Mouse (Mus musculus): ENCODE measurements around the gene Map2k6. TPM values are rescaled to one million over a fixed set of nuclear protein-coding genes. Genes with fewer than 3 reads are reported as not detected.
A peak's percentile ranks its signal among the peaks of the same experiment; 100 is the strongest.

Map2k6 gene
- total and polyA plus RNA-seq, 2 experiments from 2014 or later = 21.3 to 25.5 TPM

- TF ChIP-seq CTCF (IDR thresholded peaks at IDR 0.05; ENCODE audit: low read depth) = no peak
- no peaks in the 10 kb centered on the region for H3K4me1 ChIP-seq (ENCODE audit: insufficient read depth)
- H3K27ac ChIP-seq (ENCODE audit: low read depth, low read length) = no peak overlapping the region
- DNase-seq (no peak), ATAC-seq (no peak)
- H3K9me3 ChIP-seq (ENCODE audit: low read length) = no peaks in the 10 kb centered on the region
- no peaks in the 10 kb centered on the region for H3K36me3 ChIP-seq (ENCODE audit: insufficient read depth)
- no peak overlapping the region for H3K4me2 ChIP-seq (ENCODE audit: low read depth)
- no peak overlapping the region for H3K9ac ChIP-seq
- no peak overlapping the region for H3K4me3 ChIP-seq (ENCODE audit: low read depth, low read length)
- WGBS = 25% methylated on average over 15 of the region's 15 CpGs
- no peaks in the 10 kb centered on the region for H3K27me3 ChIP-seq (ENCODE audit: insufficient read depth, low read length)
Observed at GRCm38 (mm10) chr11:110369312-110370019, 29.5 kb upstream of the Map2k6 start.

- H3K27ac ChIP-seq (ENCODE audit: low read depth, low read length) = no peak overlapping the region
- 75% methylated on average over 8 of the region's 8 CpGs for WGBS
- ATAC-seq (no peak), DNase-seq (no peak)
- no peak overlapping the region for H3K4me2 ChIP-seq (ENCODE audit: low read depth)
- TF ChIP-seq CTCF (IDR thresholded peaks at IDR 0.05; ENCODE audit: low read depth) = no peak
- H3K4me3 ChIP-seq (ENCODE audit: low read depth, low read length) = no peak overlapping the region
- H3K9me3 ChIP-seq (ENCODE audit: low read length) = no peaks in the 10 kb centered on the region
- no peaks in the 10 kb centered on the region for H3K27me3 ChIP-seq (ENCODE audit: insufficient read depth, low read length)
- H3K36me3 ChIP-seq (ENCODE audit: insufficient read depth) = no peaks in the 10 kb centered on the region
- H3K9ac ChIP-seq = no peak overlapping the region
- no peaks in the 10 kb centered on the region for H3K4me1 ChIP-seq (ENCODE audit: insufficient read depth)
Observed at GRCm38 (mm10) chr11:110371827-110372226, 27.1 kb upstream of the Map2k6 start.

- H3K9ac ChIP-seq = no peak overlapping the region
- no peak overlapping the region for H3K4me3 ChIP-seq (ENCODE audit: low read depth, low read length)
- H3K4me2 ChIP-seq (ENCODE audit: low read depth) = no peak overlapping the region
- H3K36me3 ChIP-seq (ENCODE audit: insufficient read depth) = no peaks in the 10 kb centered on the region
- ATAC-seq = no peak
- DNase-seq = no peak
- no peak for TF ChIP-seq CTCF (IDR thresholded peaks at IDR 0.05; ENCODE audit: low read depth)
- H3K9me3 ChIP-seq (ENCODE audit: low read length) = no peaks in the 10 kb centered on the region
- 79% methylated on average over 15 of the region's 15 CpGs for WGBS
- no peaks in the 10 kb centered on the region for H3K27me3 ChIP-seq (ENCODE audit: insufficient read depth, low read length)
- no peaks in the 10 kb centered on the region for H3K4me1 ChIP-seq (ENCODE audit: insufficient read depth)
- no peak overlapping the region for H3K27ac ChIP-seq (ENCODE audit: low read depth, low read length)
Observed at GRCm38 (mm10) chr11:110372266-110372954, 26.5 kb upstream of the Map2k6 start.

GRCm38 (mm10) chr11:110374036-110374435 is 24.9 kb upstream of the Map2k6 start:
- Histone ChIP-seq H3K9ac (no peak overlapping the region), H3K36me3 (ENCODE audit: insufficient read depth) (no peaks in the 10 kb centered on the region), H3K9me3 (ENCODE audit: low read length) (no peaks in the 10 kb centered on the region), H3K27me3 (ENCODE audit: insufficient read depth, low read length) (no peaks in the 10 kb centered on the region), H3K4me3 (ENCODE audit: low read depth, low read length) (no peak overlapping the region), H3K4me1 (ENCODE audit: insufficient read depth) (no peaks in the 10 kb centered on the region), H3K4me2 (ENCODE audit: low read depth) (no peak overlapping the region), H3K27ac (ENCODE audit: low read depth, low read length) (no peak overlapping the region)
- no peak for TF ChIP-seq CTCF (IDR thresholded peaks at IDR 0.05; ENCODE audit: low read depth)
- 71% methylated on average over 9 of the region's 9 CpGs for whole genome bisulfite sequencing
- no peak for ATAC-seq
- DNase-seq = peak; percentile 17

- Histone ChIP-seq H3K4me2 (ENCODE audit: low read depth) (peak overlapping the region; percentile 51), H3K9me3 (ENCODE audit: low read length) (no peaks in the 10 kb centered on the region), H3K36me3 (ENCODE audit: insufficient read depth) (no peaks in the 10 kb centered on the region), H3K27ac (ENCODE audit: low read depth, low read length) (no peak overlapping the region), H3K9ac (peak overlapping the region; percentile 19; the same call in 1 of the 2 replicates), H3K4me3 (ENCODE audit: low read depth, low read length) (peak overlapping the region; percentile 24), H3K27me3 (ENCODE audit: insufficient read depth, low read length) (no peaks in the 10 kb centered on the region), H3K4me1 (ENCODE audit: insufficient read depth) (no peaks in the 10 kb centered on the region)
- 11% methylated on average over 20 of the region's 20 CpGs for WGBS
- ATAC-seq (peak; percentile 58), DNase-seq (peak; percentile 57)
- TF ChIP-seq CTCF (IDR thresholded peaks at IDR 0.05; ENCODE audit: low read depth) = no peak
Observed at GRCm38 (mm10) chr11:110379661-110380309, 19.1 kb upstream of the Map2k6 start.

- 20% methylated on average over 15 of the region's 15 CpGs for WGBS
- Histone ChIP-seq H3K4me3 (ENCODE audit: low read depth, low read length) (peak overlapping the region; percentile 24), H3K4me1 (ENCODE audit: insufficient read depth) (no peaks in the 10 kb centered on the region), H3K9ac (0 out of 2 replicates have a peak overlapping the region, but pooled peaks have one; percentile 19), H3K9me3 (ENCODE audit: low read length) (no peaks in the 10 kb centered on the region), H3K27me3 (ENCODE audit: insufficient read depth, low read length) (no peaks in the 10 kb centered on the region), H3K4me2 (ENCODE audit: low read depth) (peak overlapping the region; percentile 51), H3K27ac (ENCODE audit: low read depth, low read length) (no peak overlapping the region), H3K36me3 (ENCODE audit: insufficient read depth) (no peaks in the 10 kb centered on the region)
- no peak for TF ChIP-seq CTCF (IDR thresholded peaks at IDR 0.05; ENCODE audit: low read depth)
- no peak for DNase-seq
- ATAC-seq = peak; percentile 27; the same call in 1 of the 2 replicates
Observed at GRCm38 (mm10) chr11:110380310-110380668, 18.6 kb upstream of the Map2k6 start.

GRCm38 (mm10) chr11:110385487-110385886 is 13.4 kb upstream of the Map2k6 start:
- no peak overlapping the region for H3K9ac ChIP-seq
- H3K4me2 ChIP-seq (ENCODE audit: low read depth) = no peak overlapping the region
- DNase-seq (no peak), ATAC-seq (no peak)
- H3K4me3 ChIP-seq (ENCODE audit: low read depth, low read length) = no peak overlapping the region
- H3K4me1 ChIP-seq (ENCODE audit: insufficient read depth) = no peaks in the 10 kb centered on the region
- no peaks in the 10 kb centered on the region for H3K27me3 ChIP-seq (ENCODE audit: insufficient read depth, low read length)
- H3K9me3 ChIP-seq (ENCODE audit: low read length) = no peaks in the 10 kb centered on the region
- H3K27ac ChIP-seq (ENCODE audit: low read depth, low read length) = no peak overlapping the region
- H3K36me3 ChIP-seq (ENCODE audit: insufficient read depth) = no peaks in the 10 kb centered on the region
- TF ChIP-seq CTCF (IDR thresholded peaks at IDR 0.05; ENCODE audit: low read depth) = no peak
- WGBS = 86% methylated on average over 2 of the region's 2 CpGs

All from forebrain, postnatal 0 days (tissue).